In the genomic region with DNA sequence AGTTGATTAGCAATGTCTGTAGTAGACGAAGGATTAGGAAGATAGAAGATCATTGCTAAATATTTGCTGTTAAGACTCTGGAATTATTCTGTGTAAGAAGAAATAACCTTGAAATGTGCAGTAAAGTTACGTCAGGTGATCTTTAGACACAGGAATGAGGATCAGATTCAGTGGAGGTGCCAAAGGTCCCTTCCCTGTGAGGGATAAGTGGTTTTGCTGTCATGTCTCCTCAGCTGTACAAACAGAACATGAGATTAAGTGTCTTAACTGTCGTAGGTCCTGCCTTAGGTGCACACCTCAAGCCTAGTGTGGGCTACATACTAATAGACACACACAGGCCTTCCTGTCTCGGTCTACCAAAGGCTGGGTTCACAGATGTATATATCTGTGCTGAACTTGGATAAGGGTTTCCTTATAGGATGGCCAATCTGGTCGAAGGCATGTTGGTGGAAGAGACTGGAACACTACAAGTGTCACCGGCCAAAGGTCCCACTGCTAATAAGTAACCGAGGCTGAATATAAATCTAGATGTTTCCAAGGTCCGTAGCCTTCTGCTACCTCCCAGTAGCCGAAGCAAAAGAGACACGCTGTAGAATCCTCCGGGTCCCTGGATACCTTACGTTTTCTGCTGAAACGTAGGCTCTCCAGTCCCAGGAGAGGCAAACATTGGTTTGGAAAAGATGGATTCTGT, we compare ENCODE assay signal across 23 mouse cellular contexts.
A peak's percentile ranks its signal among the peaks of the same experiment; 100 is the strongest.
DNase-seq lines count a peak whose midpoint lies in the region; ATAC-seq and TF ChIP-seq lines count a peak whose summit lies in the region.
"Had no signal": no experiment of that assay in that cellular context is flagged by ENCODE, and none has a peak within 500 bp of the region (broad histone marks: within the 10 kb centered on the region; RNA-seq: fewer than 3 reads in every experiment).

No protein-coding gene starts in this region.

- peaks cover 12% of the 10 kb centered on the region for H3K4me1 ChIP-seq in kidney, embryonic 15.5 days
- H3K4me1 ChIP-seq: hindbrain, embryonic 15.5 days; megakaryocyte, embryonic 14.5 days had no signal

- H3K4me2 ChIP-seq in kidney, embryonic 15.5 days: no peak overlapping the region
- H3K4me2 ChIP-seq: heart, embryonic 13.5 days; hindbrain, embryonic 15.5 days; liver, embryonic 12.5 days; midbrain, embryonic 12.5 days; stomach, embryonic 15.5 days had no signal

- H3K27me3 ChIP-seq in kidney, embryonic 15.5 days: peaks cover 3% of the 10 kb centered on the region; the same call in 1 of the 2 replicates
- H3K27me3 ChIP-seq: heart, embryonic 13.5 days; hindbrain, embryonic 15.5 days; liver, embryonic 12.5 days; megakaryocyte, embryonic 14.5 days; midbrain, embryonic 12.5 days; stomach, embryonic 15.5 days had no signal

- no peak for TF ChIP-seq CTCF in layer of hippocampus, adult 2 months (conservative IDR thresholded peaks at IDR 0.05)

- 57% methylated on average over 13 of the region's 13 CpGs for WGBS in kidney, embryonic 15.5 days

- no peaks in the 10 kb centered on the region for H3K9me3 ChIP-seq in kidney, embryonic 15.5 days (replicated peaks)
- H3K9me3 ChIP-seq: heart, embryonic 13.5 days; hindbrain, embryonic 15.5 days; liver, embryonic 12.5 days; midbrain, embryonic 12.5 days; stomach, embryonic 15.5 days had no signal

- H3K27ac ChIP-seq in kidney, embryonic 15.5 days: no peak overlapping the region
- H3K27ac ChIP-seq in layer of hippocampus, adult 2 months: no peak overlapping the region
- H3K27ac ChIP-seq: heart, embryonic 13.5 days; hindbrain, embryonic 15.5 days; liver, embryonic 12.5 days; midbrain, embryonic 12.5 days; stomach, embryonic 15.5 days had no signal

- H3K36me3 ChIP-seq in kidney, embryonic 15.5 days: no peaks in the 10 kb centered on the region
- H3K36me3 ChIP-seq: G1E; heart, embryonic 13.5 days; hindbrain, embryonic 15.5 days; liver, embryonic 12.5 days; midbrain, embryonic 12.5 days; stomach, embryonic 15.5 days had no signal

- no peak overlapping the region for H3K9ac ChIP-seq in kidney, embryonic 15.5 days
- H3K9ac ChIP-seq: forebrain, postnatal 0 days; heart, embryonic 13.5 days; hindbrain, embryonic 15.5 days; liver, embryonic 12.5 days; liver, postnatal 0 days; midbrain, embryonic 12.5 days; stomach, embryonic 15.5 days had no signal

- peak; percentile 46 for DNase-seq in kidney, adult 18-20 months
- peak; percentile 72 for DNase-seq in kidney, adult 9 months
- DNase-seq in kidney, postnatal 25 days: peak; percentile 24 to 55
- DNase-seq in yolk sac, embryonic 10.5 days (ENCODE audit: low spot score): peak; percentile 83
- no peak for DNase-seq in T-cell, adult 2 months (ENCODE audit: low spot score)
- no peak for DNase-seq in layer of hippocampus, adult 2 months (ENCODE audit: low spot score in 2 of 2)
- DNase-seq in layer of hippocampus, adult 8-10 months (ENCODE audit: low spot score in 2 of 2): no peak
- DNase-seq: cerebellum, adult 11 months; gastrocnemius, postnatal 10 days; layer of hippocampus, adult 9-11 months; liver, postnatal 0 days; right cerebral cortex, postnatal 14 days; thymus, postnatal 25 days had no signal

- no peak; the same call in 1 of the 2 replicates for ATAC-seq in kidney, embryonic 15.5 days (replicated peaks; ENCODE audit: low FRiP score)
- ATAC-seq: forebrain, postnatal 0 days; liver, embryonic 12.5 days; liver, postnatal 0 days had no signal

- no peak overlapping the region for H3K4me3 ChIP-seq in kidney, embryonic 15.5 days (replicated peaks)
- no peak overlapping the region for H3K4me3 ChIP-seq in layer of hippocampus, adult 2 months
- H3K4me3 ChIP-seq: erythroblast, embryonic 14.5 days; heart, embryonic 13.5 days; hindbrain, embryonic 15.5 days; liver, embryonic 12.5 days; megakaryocyte, embryonic 14.5 days; midbrain, embryonic 12.5 days; stomach, embryonic 15.5 days had no signal

Comparison
In these comparisons a context has a peak if more than half of its experiments do, and no peak if none do; other contexts are left out.
1. DNase-seq: peak in kidney, adult 18-20 months (single experiment), kidney, adult 9 months (single experiment), kidney, postnatal 25 days (2 of 2) and yolk sac, embryonic 10.5 days (single experiment); none in T-cell, adult 2 months (single experiment), layer of hippocampus, adult 2 months (0 of 2) and layer of hippocampus, adult 8-10 months (0 of 2).